Mouse (Mus musculus) CH12.LX (cell line): Measurements from ENCODE around the gene Tbl1xr1. TPM values are rescaled to one million over a fixed set of nuclear protein-coding genes. Genes with fewer than 3 reads are reported as not detected.

ENCODE experiments used
- DNase-seq: peaks from one replicate; pipeline ENCODE4 v3.0.0-alpha.2; 2013; ENCODE audit errors: extremely low read depth
- H3K27ac ChIP-seq: 2 replicates; pipeline ENCODE4 v1.5.1; 2012; ENCODE audit warnings: low read depth, mild to moderate bottlenecking, control low read depth, moderate library complexity; ENCODE audit not compliant: insufficient read depth
- H3K27me3 ChIP-seq: replicated peaks from 2 replicates; pipeline ENCODE3; 2012; ENCODE audit warnings: inconsistent platforms
- H3K36me3 ChIP-seq, 2 experiments: replicated peaks in 1 of 2; 2 replicates each; pipeline versions ENCODE3 to v1.6.1; 2012; ENCODE audit warnings: inconsistent platforms in 1 of 2, low read length in 1 of 2, mild to moderate bottlenecking in 1 of 2, mixed read lengths in 1 of 2, moderate library complexity in 1 of 2; ENCODE audit not compliant: control insufficient read depth in 1 of 2, insufficient read depth in 1 of 2
- H3K4me1 ChIP-seq, 2 experiments: 2 replicates each; pipeline ENCODE4 v1.6.1; 2012; ENCODE audit warnings: inconsistent platforms in 1 of 2, moderate library complexity in 1 of 2; ENCODE audit not compliant: insufficient read depth in 2 of 2, control insufficient read depth in 1 of 2
- H3K4me2 ChIP-seq: 2 replicates; pipeline ENCODE4 v1.6.1; 2012; ENCODE audit warnings: low read depth, mild to moderate bottlenecking, control low read depth; ENCODE audit not compliant: poor library complexity, insufficient read depth, severe bottlenecking
- H3K4me3 ChIP-seq, 3 experiments: fragments of 150-350 bp in 1 of 3; sonication (generic) in 1 of 3; replicated peaks in 1 of 3; 2 replicates each; pipeline versions ENCODE3 to v1.5.1; 2011 to 2012; ENCODE audit warnings: low read depth in 2 of 3, low read length in 2 of 3, mild to moderate bottlenecking in 2 of 3, moderate library complexity in 2 of 3, control low read depth in 1 of 3, improper control_type of control experiment in 1 of 3, inconsistent platforms in 1 of 3, mixed read lengths in 1 of 3; ENCODE audit not compliant: poor library complexity in 1 of 3
- H3K79me2 ChIP-seq: replicated peaks from 2 replicates; pipeline ENCODE4 v1.6.1; 2012; ENCODE audit warnings: mild to moderate bottlenecking, moderate library complexity; ENCODE audit not compliant: control insufficient read depth, poor library complexity, insufficient read depth, severe bottlenecking; ENCODE audit errors: extremely low read depth
- H3K9ac ChIP-seq: 2 replicates; pipeline ENCODE4 v1.6.1; 2012; ENCODE audit warnings: low read depth, mild to moderate bottlenecking, control low read depth, moderate library complexity; ENCODE audit not compliant: insufficient read depth
- H3K9me3 ChIP-seq: replicated peaks from 2 replicates; pipeline ENCODE3; 2012; ENCODE audit warnings: low read length, inconsistent platforms, mixed read lengths
- BHLHE40 ChIP-seq: IDR thresholded peaks from 2 replicates; pipeline ENCODE4 v1.6.1; 2011; ENCODE audit warnings: mild to moderate bottlenecking, low read depth, low read length, improper control_type of control experiment
- CHD1 ChIP-seq: IDR thresholded peaks from 2 replicates; pipeline ENCODE4 v1.6.1; 2012; ENCODE audit warnings: low read depth, low read length, improper control_type of control experiment, inconsistent platforms
- ELF1 ChIP-seq: IDR thresholded peaks from 2 replicates; pipeline ENCODE4 v1.6.1; 2014; ENCODE audit warnings: low read depth, mild to moderate bottlenecking, inconsistent platforms, low read length, improper control_type of control experiment
- JUN ChIP-seq: IDR thresholded peaks from 2 replicates; pipeline ENCODE4 v1.6.1; 2011; ENCODE audit warnings: low read depth, mild to moderate bottlenecking, low read length, improper control_type of control experiment, moderate library complexity; ENCODE audit not compliant: insufficient read depth
- MAFK ChIP-seq: IDR thresholded peaks from 2 replicates; pipeline ENCODE4 v1.6.1; 2011; ENCODE audit warnings: low read length, improper control_type of control experiment; ENCODE audit not compliant: insufficient replicate concordance
- MAX ChIP-seq: IDR thresholded peaks from 2 replicates; pipeline ENCODE4 v1.6.1; 2011; ENCODE audit warnings: low read length, improper control_type of control experiment
- NELFE ChIP-seq: IDR thresholded peaks from 2 replicates; pipeline ENCODE4 v1.6.1; 2011; ENCODE audit warnings: low read depth, low read length, improper control_type of control experiment
- PAX5 ChIP-seq: IDR thresholded peaks from 2 replicates; pipeline ENCODE4 v1.6.1; 2012; ENCODE audit warnings: low read length, inconsistent platforms, mixed read lengths
- POLR2AphosphoS2 ChIP-seq: IDR thresholded peaks from 2 replicates; pipeline ENCODE4 v1.6.1; 2011; ENCODE audit warnings: low read depth, low read length, improper control_type of control experiment
- SIN3A ChIP-seq: IDR thresholded peaks from 2 replicates; pipeline ENCODE4 v1.6.1; 2012; ENCODE audit warnings: low read length, improper control_type of control experiment, inconsistent platforms
- SMC3 ChIP-seq: IDR thresholded peaks from 2 replicates; pipeline ENCODE4 v1.6.1; 2011; ENCODE audit warnings: low read depth, low read length, improper control_type of control experiment
- TCF12 ChIP-seq: IDR thresholded peaks from 2 replicates; pipeline ENCODE4 v1.6.1; 2014; ENCODE audit warnings: low read depth, mild to moderate bottlenecking, inconsistent platforms, low read length, improper control_type of control experiment
- UBTF ChIP-seq: IDR thresholded peaks from 2 replicates; pipeline ENCODE4 v1.6.1; 2012; ENCODE audit warnings: low read depth, mild to moderate bottlenecking, inconsistent platforms, low read length, improper control_type of control experiment, moderate library complexity
- USF1 ChIP-seq: IDR thresholded peaks from 2 replicates; pipeline ENCODE4 v1.6.1; 2014; ENCODE audit warnings: low read depth, mild to moderate bottlenecking, inconsistent platforms, low read length, improper control_type of control experiment
- ZC3H11A ChIP-seq: IDR thresholded peaks from 2 replicates; pipeline ENCODE4 v1.6.1; 2012; ENCODE audit warnings: low read depth, mild to moderate bottlenecking, inconsistent platforms, low read length, improper control_type of control experiment
- dilution Hi-C: fragments of 300-500 bp; cut with MboI; formaldehyde crosslinking; loops from 2 replicates; pipeline ENCODE4 v1.14.3; 2020; ENCODE audit warnings: low sequenced_read_pairs; ENCODE audit not compliant: extremely low pct_unique_long_range_greater_than_20kb, extremely low pct_ligation_motif_present
- in situ Hi-C: fragments of 300-500 bp; cut with MboI; formaldehyde crosslinking; loops from 3 replicates; pipeline ENCODE4 v1.14.3; 2019; ENCODE audit warnings: low sequenced_read_pairs, low pct_ligation_motif_present, low pct_unique_long_range_greater_than_20kb, mixed read lengths
- polyA plus RNA-seq: library from polyadenylated mRNA; unstranded; fragments of >175 nt; gene quantifications from 2 replicates; pipeline ENCODE4 v1.2.1, GENCODE M21; 2012; ENCODE audit warnings: low read depth; ENCODE audit not compliant: insufficient read length
- total RNA-seq, 2 experiments: library from RNA; depleted of rRNA; stranded (reverse); fragments of 300-350 nt in 1 of 2; fragments of >200 nt in 1 of 2; gene quantifications; 2 replicates each; pipeline ENCODE4 v1.2.3; 2012 to 2014

Tbl1xr1 gene
- total and polyA plus RNA-seq, 3 experiments, result 33.7 to 39.9 (median 38.3) TPM

GRCm38 (mm10) chr3:22156397-22156796 is 79.9 kb downstream of the Tbl1xr1 start:
- Histone ChIP-seq H3K9ac (no peak overlapping the region), H3K27me3 (no peaks in the 10 kb centered on the region), H3K36me3 (peaks cover 0 to 13% of the 10 kb centered on the region in 2 experiments), H3K27ac (no peak overlapping the region), H3K9me3 (no peaks in the 10 kb centered on the region), H3K79me2 (peaks cover 20% of the 10 kb centered on the region), H3K4me1 (peaks cover 3 to 19% of the 10 kb centered on the region in 2 experiments; a peak in 2 of 4 replicates), H3K4me2 (no peak overlapping the region), H3K4me3 (no peak overlapping the region)
- dilution Hi-C loops, result no loop called here
- TF ChIP-seq USF1, result no peak
- no peak for TF ChIP-seq ZC3H11A
- TF ChIP-seq SIN3A, result no peak
- TF ChIP-seq POLR2AphosphoS2, result no peak
- TF ChIP-seq ELF1, result no peak
- TF ChIP-seq CHD1, result no peak
- in situ Hi-C loops, result no loop called here
- no peak for DNase-seq

- Histone ChIP-seq H3K27me3 (no peaks in the 10 kb centered on the region), H3K4me1 (peaks cover 3 to 25% of the 10 kb centered on the region in 2 experiments; a peak in 2 of 4 replicates), H3K4me2 (no peak overlapping the region), H3K4me3 (no peak overlapping the region), H3K27ac (no peak overlapping the region)
- no peak for DNase-seq
- dilution Hi-C loops, result no loop called here
- no peak for TF ChIP-seq POLR2AphosphoS2
- TF ChIP-seq UBTF, result no peak
- no peak for TF ChIP-seq TCF12
- TF ChIP-seq PAX5, result no peak
- TF ChIP-seq JUN, result no peak
- TF ChIP-seq MAX, result no peak
- TF ChIP-seq MAFK, result no peak
- TF ChIP-seq CHD1, result no peak
- TF ChIP-seq SMC3, result no peak
- no peak for TF ChIP-seq BHLHE40
- TF ChIP-seq NELFE, result no peak
- TF ChIP-seq, all 38 proteins: peak for 0
- in situ Hi-C loops, result no loop called here
- H3K36me3 ChIP-seq, result peaks cover 0 to 29% of the 10 kb centered on the region in 2 experiments
- H3K9me3 ChIP-seq, result no peaks in the 10 kb centered on the region
- peaks cover 22% of the 10 kb centered on the region for H3K79me2 ChIP-seq
- H3K9ac ChIP-seq, result no peak overlapping the region
Observed at GRCm38 (mm10) chr3:22162948-22163347, 86.5 kb downstream of the Tbl1xr1 start.
